Mouse (Mus musculus) G1E (cell line): ENCODE results near the gene Lmf2.

ENCODE experiments used
- CTCF ChIP-seq: IDR thresholded peaks from 2 replicates; pipeline ENCODE4 v1.5.1; 2012; ENCODE audit warnings: low read depth, low read length, inconsistent platforms, mixed read lengths
- GATA2 ChIP-seq: IDR thresholded peaks from 2 replicates; pipeline ENCODE4 v1.6.1; 2012; ENCODE audit warnings: low read depth, low read length, inconsistent platforms, borderline replicate concordance
- TAL1 ChIP-seq: conservative IDR thresholded peaks from 2 replicates; pipeline ENCODE4 v1.6.1; 2012; ENCODE audit warnings: low read depth, low read length, inconsistent platforms, mixed read lengths

DNA sequence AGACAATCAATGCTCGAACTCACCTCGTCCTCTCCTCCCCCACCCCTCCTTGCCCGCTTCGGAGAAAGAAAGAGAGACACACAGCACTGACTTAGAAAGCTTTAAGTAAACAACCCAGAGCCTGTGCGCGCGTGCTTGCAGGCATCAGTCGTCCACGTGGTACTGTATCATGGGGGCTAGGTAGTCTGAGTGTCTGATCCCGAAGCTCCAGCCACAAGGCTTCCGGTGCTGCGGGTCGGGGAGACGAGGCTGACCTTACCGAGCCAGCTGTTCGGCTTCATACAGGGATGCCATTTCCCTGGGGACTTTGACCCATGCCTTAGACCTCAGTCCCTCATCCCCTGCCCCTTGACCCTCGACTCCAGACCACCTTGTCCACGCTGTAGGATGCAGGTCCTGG is 21.9 kb upstream of the Lmf2 start:
- TF ChIP-seq GATA2 (no peak), CTCF (no peak), TAL1 (no peak)
